Mouse (Mus musculus) kidney, embryonic 16.5 days (tissue): ENCODE data around the gene Stt3b. TPM values are rescaled to one million over a fixed set of nuclear protein-coding genes. Genes with fewer than 3 reads are reported as not detected.
A peak's percentile ranks its signal among the peaks of the same experiment; 100 is the strongest.

ENCODE experiments used
- ATAC-seq: fragments of 200-750 bp; cut with Nextera tagmentation; 2 replicates; pipeline ENCODE4 v1.8.0; 2017; ENCODE audit warnings: moderate TSS enrichment; ENCODE audit not compliant: low FRiP score, low TSS enrichment
- H3K27ac ChIP-seq: fragments of 300-500 bp; sonication (generic); 2 replicates; pipeline ENCODE4 v1.5.1; 2014; ENCODE audit warnings: low read length
- H3K27me3 ChIP-seq: fragments of 300-500 bp; sonication (generic); 2 replicates; pipeline ENCODE4 v1.6.1; 2014; ENCODE audit warnings: low read length, control low read depth, mixed read lengths; ENCODE audit not compliant: insufficient read depth
- H3K36me3 ChIP-seq: fragments of 300-500 bp; sonication (generic); 2 replicates; pipeline ENCODE4 v1.6.1; 2014; ENCODE audit warnings: low read length, control low read depth, mixed read lengths; ENCODE audit not compliant: insufficient read depth
- H3K4me1 ChIP-seq: fragments of 300-500 bp; sonication (generic); 2 replicates; pipeline ENCODE4 v1.6.1; 2014; ENCODE audit warnings: low read length, control low read depth, mixed read lengths; ENCODE audit not compliant: insufficient read depth
- H3K4me2 ChIP-seq: fragments of 300-500 bp; sonication (generic); replicated peaks from 2 replicates; pipeline ENCODE4 v1.6.1; 2014; ENCODE audit warnings: low read depth, low read length
- H3K4me3 ChIP-seq: fragments of 300-500 bp; sonication (generic); 2 replicates; pipeline ENCODE4 v1.5.1; 2014; ENCODE audit warnings: mild to moderate bottlenecking, low read length
- H3K9ac ChIP-seq: fragments of 300-500 bp; sonication (generic); replicated peaks from 2 replicates; pipeline ENCODE4 v1.6.1; 2014; ENCODE audit warnings: low read length
- H3K9me3 ChIP-seq: fragments of 300-500 bp; sonication (generic); 2 replicates; pipeline ENCODE4 v1.6.1; 2016; ENCODE audit warnings: low read length, control low read depth
- WGBS: fragments of 180-500 bp; shearing (Covaris S2); extraction: QIAGEN DNeasy Blood & Tissue Kit; methylation state at CpG from one replicate; pipeline ENCODE4 v1.1.7; 2014; 5-methylcytosine and 5-hydroxymethylcytosine counted together
- polyA plus RNA-seq: library from polyadenylated mRNA; unstranded; fragments of >200 nt; fragmentation: Nextera tagmentation; extraction: Ambion mirVana; gene quantifications from 2 replicates; pipeline ENCODE4 v1.2.1, GENCODE M21; 2015

Stt3b gene
- polyA plus RNA-seq, 1 experiment from 2014 or later = 102 TPM

DNA sequence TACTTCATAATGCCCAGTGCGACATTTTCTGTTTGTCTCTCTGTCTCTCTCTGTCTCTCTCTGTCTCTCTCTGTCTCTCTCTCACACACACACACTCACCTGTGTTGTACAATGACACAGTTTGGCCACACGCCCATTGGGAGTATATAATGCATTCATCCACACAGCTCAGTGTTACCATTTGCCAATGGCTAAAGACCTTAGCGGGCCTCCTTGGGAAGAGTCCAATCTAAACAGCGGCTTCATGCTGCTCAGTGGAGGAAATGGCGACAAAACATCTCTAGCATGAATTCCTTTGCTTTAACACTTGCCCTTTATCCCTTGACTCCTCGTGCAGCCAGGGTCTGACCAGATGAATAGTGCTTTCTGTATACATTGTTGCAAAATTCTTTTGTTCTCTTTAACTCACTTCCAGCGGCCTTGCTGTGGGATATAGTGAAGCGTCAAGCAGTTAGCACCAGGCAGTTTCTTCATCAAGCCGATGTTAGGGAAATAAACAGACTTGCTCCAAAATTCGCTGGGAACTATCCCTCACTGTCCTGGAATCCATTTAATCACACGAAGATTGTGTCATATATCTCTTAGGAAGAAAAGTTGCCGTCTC lies 30.1 kb upstream of the Stt3b start:
- ATAC-seq = peak; percentile 57; the same call in 1 of the 2 replicates

GRCm38 (mm10) chr9:115338816-115339215 lies 28.6 kb upstream of the Stt3b start:
- H3K4me1 ChIP-seq = peaks cover 11% of the 10 kb centered on the region; the same call in 1 of the 2 replicates
- ATAC-seq = no peak
- WGBS = 32% methylated on average over 6 of the region's 6 CpGs

More for the DNA sequence above, 30.1 kb upstream of the Stt3b start:
- Histone ChIP-seq H3K4me3 (no peak overlapping the region), H3K27ac (no peak overlapping the region), H3K4me1 (peaks cover 11% of the 10 kb centered on the region; the same call in 1 of the 2 replicates), H3K4me2 (no peak overlapping the region), H3K9ac (no peak overlapping the region), H3K27me3 (no peaks in the 10 kb centered on the region), H3K9me3 (no peaks in the 10 kb centered on the region), H3K36me3 (no peaks in the 10 kb centered on the region)
- WGBS = 48% methylated on average over 12 of the region's 12 CpGs

DNA sequence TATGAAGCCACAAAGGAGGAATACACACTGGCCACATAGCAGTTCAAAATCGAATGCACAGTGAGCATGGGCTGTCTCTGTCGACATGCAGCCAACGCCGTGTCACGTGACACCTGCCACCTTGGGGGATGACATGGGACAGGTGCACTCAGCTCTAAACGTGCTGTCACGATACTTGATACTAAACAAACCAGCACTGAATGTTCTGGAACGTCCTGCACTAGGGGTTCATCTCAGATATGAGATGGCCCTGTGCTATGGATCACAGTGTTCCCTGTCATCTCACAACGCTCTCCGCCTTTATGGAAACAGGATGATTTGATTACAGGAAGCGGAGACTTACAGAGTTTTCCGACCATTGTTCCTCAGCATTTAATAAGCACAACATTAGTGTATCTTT lies 22.8 kb upstream of the Stt3b start:
- Histone ChIP-seq H3K9me3 (0 out of 2 replicates have a peak, but pooled peaks cover 2% of the 10 kb centered on the region), H3K27me3 (no peaks in the 10 kb centered on the region), H3K4me1 (peaks cover 2% of the 10 kb centered on the region; the same call in 1 of the 2 replicates), H3K27ac (no peak overlapping the region), H3K9ac (no peak overlapping the region), H3K4me2 (no peak overlapping the region), H3K36me3 (no peaks in the 10 kb centered on the region), H3K4me3 (no peak overlapping the region)
- ATAC-seq = no peak
- WGBS = 51% methylated on average over 12 of the region's 12 CpGs

More at GRCm38 (mm10) chr9:115338816-115339215, 28.6 kb upstream of the Stt3b start:
- Histone ChIP-seq H3K9ac (no peak overlapping the region), H3K9me3 (no peaks in the 10 kb centered on the region), H3K27me3 (no peaks in the 10 kb centered on the region), H3K4me3 (no peak overlapping the region), H3K36me3 (no peaks in the 10 kb centered on the region), H3K4me2 (no peak overlapping the region), H3K27ac (no peak overlapping the region)

DNA sequence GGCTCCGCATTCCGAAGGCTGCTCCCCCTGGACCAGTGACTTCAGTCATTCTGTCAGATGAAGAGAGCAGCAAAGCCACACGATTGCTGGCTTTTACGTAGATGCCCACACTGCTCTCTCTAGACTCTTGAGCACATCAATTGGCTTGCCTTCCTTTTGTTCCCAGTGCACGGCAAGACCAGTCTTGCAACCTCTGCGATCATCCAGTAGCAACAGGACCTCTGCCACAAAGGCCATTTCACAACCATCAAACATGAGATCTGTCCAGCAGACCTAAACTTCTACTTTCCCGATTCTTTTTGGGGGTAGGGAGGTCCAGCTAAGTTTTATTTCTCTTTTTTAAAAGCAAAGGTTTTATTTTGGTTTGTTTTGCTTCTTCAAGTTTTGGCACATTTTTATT lies 22.1 kb upstream of the Stt3b start:
- peaks cover 2% of the 10 kb centered on the region; the same call in 1 of the 2 replicates for H3K4me1 ChIP-seq
- 0 out of 2 replicates have a peak, but pooled peaks cover 2% of the 10 kb centered on the region for H3K9me3 ChIP-seq
- H3K4me3 ChIP-seq = no peak overlapping the region
- no peaks in the 10 kb centered on the region for H3K36me3 ChIP-seq
- no peak overlapping the region for H3K27ac ChIP-seq
- WGBS = 76% methylated on average over 7 of the region's 7 CpGs
- no peak overlapping the region for H3K9ac ChIP-seq
- H3K27me3 ChIP-seq = no peaks in the 10 kb centered on the region
- no peak for ATAC-seq
- H3K4me2 ChIP-seq = no peak overlapping the region

DNA sequence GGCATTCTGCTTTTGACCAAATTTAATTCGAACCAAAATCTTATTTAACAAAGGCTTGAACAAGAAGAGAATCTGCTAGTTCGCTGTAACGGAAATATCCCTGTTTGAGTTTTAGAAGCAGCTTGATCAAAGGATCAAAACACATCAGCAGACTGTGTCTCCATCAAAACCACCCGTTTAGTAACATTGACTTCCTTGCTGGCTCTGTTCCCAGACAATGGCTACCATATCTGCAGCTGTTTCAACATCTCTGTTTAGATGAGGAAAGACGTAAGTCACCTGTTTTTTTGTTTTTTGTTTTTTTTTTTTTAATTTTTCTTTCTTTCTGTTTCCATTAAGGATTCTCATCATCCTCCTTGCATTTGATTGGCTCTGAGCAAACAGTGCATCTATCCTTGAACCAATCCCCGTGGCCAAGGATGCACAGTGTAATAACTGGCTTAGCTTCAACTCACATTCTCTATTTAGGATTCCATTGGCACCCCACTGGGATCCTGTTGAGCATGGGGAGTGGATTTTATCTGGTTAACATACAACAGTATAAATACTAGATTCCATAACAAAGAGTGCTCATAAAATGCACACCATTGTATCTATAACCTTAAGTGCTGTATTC lies 20.7 kb upstream of the Stt3b start:
- no peaks in the 10 kb centered on the region for H3K36me3 ChIP-seq
- no peak overlapping the region for H3K9ac ChIP-seq
- H3K4me1 ChIP-seq = peaks cover 6% of the 10 kb centered on the region
- no peaks in the 10 kb centered on the region for H3K27me3 ChIP-seq
- 53% methylated on average over 6 of the region's 6 CpGs for WGBS
- 0 out of 2 replicates have a peak, but pooled peaks cover 2% of the 10 kb centered on the region for H3K9me3 ChIP-seq
- H3K4me3 ChIP-seq = no peak overlapping the region
- no peak overlapping the region for H3K4me2 ChIP-seq
- no peak for ATAC-seq
- no peak overlapping the region for H3K27ac ChIP-seq

- no peak overlapping the region for H3K9ac ChIP-seq
- 92% methylated on average over 4 of the region's 4 CpGs for WGBS
- no peak overlapping the region for H3K4me2 ChIP-seq
- 0 out of 2 replicates have a peak, but pooled peaks cover 2% of the 10 kb centered on the region for H3K9me3 ChIP-seq
- H3K36me3 ChIP-seq = no peaks in the 10 kb centered on the region
- H3K27ac ChIP-seq = no peak overlapping the region
- H3K4me1 ChIP-seq = peaks cover 10% of the 10 kb centered on the region
- no peaks in the 10 kb centered on the region for H3K27me3 ChIP-seq
- no peak for ATAC-seq
- H3K4me3 ChIP-seq = no peak overlapping the region
Observed at GRCm38 (mm10) chr9:115326533-115326890, 16.3 kb upstream of the Stt3b start.

DNA sequence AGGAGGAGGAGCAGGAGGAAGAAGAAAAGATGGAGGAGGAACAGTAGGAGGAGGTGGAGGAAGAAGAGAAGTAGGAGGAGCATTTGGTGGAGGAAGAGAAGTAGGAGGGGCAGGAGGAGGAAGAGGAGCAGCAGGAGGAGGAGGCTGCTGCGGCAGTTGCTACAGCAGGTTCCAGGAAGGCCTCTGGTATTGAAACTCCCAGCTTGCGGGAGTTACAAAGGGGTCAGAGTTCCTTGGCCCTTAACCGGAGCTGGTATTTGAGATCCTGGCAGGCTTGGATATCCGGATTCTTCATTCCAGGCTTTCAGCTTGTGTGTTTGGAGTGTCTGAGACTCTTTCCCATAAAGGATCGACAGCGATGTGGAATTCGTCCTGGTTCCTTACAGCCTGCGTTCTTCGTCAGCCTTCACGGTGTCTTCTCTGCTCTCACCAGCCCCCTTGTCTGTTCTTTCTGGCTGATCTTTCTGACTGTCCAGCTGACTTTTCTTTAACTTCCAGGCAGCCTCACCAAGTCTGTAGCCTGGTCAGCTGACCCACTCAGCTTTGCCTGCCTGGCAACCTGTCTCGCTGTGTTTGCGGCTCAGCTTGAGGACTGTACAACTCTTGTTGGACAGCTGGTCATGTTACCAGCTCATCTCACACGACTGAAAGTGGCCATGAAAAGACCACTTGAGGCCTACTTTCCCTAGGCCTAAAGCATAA lies 15.8 kb upstream of the Stt3b start:
- no peaks in the 10 kb centered on the region for H3K36me3 ChIP-seq
- H3K27ac ChIP-seq = no peak overlapping the region
- H3K4me1 ChIP-seq = peaks cover 10% of the 10 kb centered on the region
- 41% methylated on average over 13 of the region's 13 CpGs for WGBS
- ATAC-seq = no peak; the same call in 1 of the 2 replicates
- no peak overlapping the region for H3K4me2 ChIP-seq
- H3K9me3 ChIP-seq = 0 out of 2 replicates have a peak, but pooled peaks cover 2% of the 10 kb centered on the region
- H3K27me3 ChIP-seq = no peaks in the 10 kb centered on the region
- 0 out of 2 replicates have a peak overlapping the region, but pooled peaks have one; percentile 4 for H3K9ac ChIP-seq
- H3K4me3 ChIP-seq = no peak overlapping the region

GRCm38 (mm10) chr9:115323572-115323971 lies 13.4 kb upstream of the Stt3b start:
- H3K27me3 ChIP-seq = no peaks in the 10 kb centered on the region
- H3K4me1 ChIP-seq = peaks cover 10% of the 10 kb centered on the region
- H3K36me3 ChIP-seq = no peaks in the 10 kb centered on the region
- no peak overlapping the region for H3K4me2 ChIP-seq
- 45% methylated on average over 10 of the region's 10 CpGs for WGBS
- H3K9me3 ChIP-seq = no peaks in the 10 kb centered on the region
- H3K4me3 ChIP-seq = no peak overlapping the region
- no peak for ATAC-seq
- no peak overlapping the region for H3K9ac ChIP-seq
- no peak overlapping the region for H3K27ac ChIP-seq

DNA sequence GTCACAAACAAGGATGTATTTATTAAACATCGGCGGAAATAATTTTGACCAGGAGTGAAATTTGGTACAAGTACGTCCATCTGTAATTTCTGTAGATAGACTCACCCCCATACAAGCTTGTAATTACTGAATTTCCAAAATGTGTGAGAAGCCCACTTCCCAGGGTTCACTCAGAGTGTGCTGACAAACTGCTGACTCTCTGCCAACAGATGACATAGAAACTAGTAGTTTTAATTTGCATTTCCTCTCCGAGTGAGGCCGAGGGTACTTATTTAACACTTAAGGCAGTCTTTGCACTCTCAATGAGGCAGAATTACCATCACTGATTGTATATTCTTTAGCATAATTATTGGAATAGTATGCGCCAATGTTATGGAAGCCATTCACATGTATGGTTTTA lies 12.2 kb upstream of the Stt3b start:
- Histone ChIP-seq H3K4me3 (no peak overlapping the region), H3K27ac (no peak overlapping the region), H3K4me2 (no peak overlapping the region), H3K9me3 (no peaks in the 10 kb centered on the region), H3K9ac (no peak overlapping the region), H3K36me3 (no peaks in the 10 kb centered on the region), H3K4me1 (peaks cover 10% of the 10 kb centered on the region), H3K27me3 (no peaks in the 10 kb centered on the region)
- 92% methylated on average over 6 of the region's 6 CpGs for WGBS
- no peak for ATAC-seq
